Mouse (Mus musculus) ES-Bruce4 (cell line): ENCODE measurements around the gene Gosr1.

Experiments used
- CTCF ChIP-seq: IDR thresholded peaks from one replicate; pipeline ENCODE4 v1.8.1; 2011; ENCODE audit warnings: low read depth, low read length
- EP300 ChIP-seq: IDR thresholded peaks from 2 replicates; pipeline ENCODE4 v1.6.1; 2011; ENCODE audit warnings: low read depth, low read length; ENCODE audit not compliant: insufficient read depth
- POLR2A ChIP-seq: IDR thresholded peaks from one replicate; pipeline ENCODE4 v1.8.1; 2011; ENCODE audit warnings: low read length; ENCODE audit not compliant: insufficient read depth

GRCm38 (mm10) chr11:76735753-76736324 is 27.5 kb downstream of the Gosr1 start:
- TF ChIP-seq CTCF = no peak
- no peak for TF ChIP-seq POLR2A
- no peak for TF ChIP-seq EP300
